Mouse (Mus musculus): ENCODE results near the gene Myo16.

GRCm38 (mm10) chr8:10130513-10131414 lies 22.9 kb upstream of the Myo16 start:
- TF ChIP-seq CTCF (IDR thresholded peaks at IDR 0.05) (no peak), EP300 (IDR thresholded peaks at IDR 0.05; ENCODE audit: insufficient read depth, low read depth, low read length) (no peak), POLR2A (IDR thresholded peaks at IDR 0.05; ENCODE audit: insufficient read depth, low read depth, low read length) (no peak)

Data from heart, adult 2 months (tissue).